ENCODE assay signal across 29 mouse cellular contexts in the genomic region with DNA sequence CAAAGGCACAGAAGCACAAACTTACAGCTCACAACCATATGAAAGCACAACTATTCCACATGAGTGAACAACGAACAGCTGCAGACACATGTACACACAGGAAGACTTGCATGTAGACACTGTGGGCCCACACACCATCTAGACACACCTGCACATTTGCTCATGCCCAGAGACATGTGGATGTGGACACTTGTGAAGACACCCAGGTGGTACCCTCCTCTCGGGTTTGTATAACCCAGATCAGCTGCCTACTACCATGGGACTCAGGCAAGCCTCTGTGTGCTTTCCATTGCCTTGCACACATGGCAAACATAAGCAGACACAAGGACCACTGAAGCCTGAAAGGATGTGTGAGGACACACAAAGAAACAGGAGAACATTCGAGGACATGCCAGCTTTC. TPM values are rescaled to one million over a fixed set of nuclear protein-coding genes. Genes with fewer than 3 reads are reported as not detected.
DNase-seq lines count a peak whose midpoint lies in the region; ATAC-seq and TF ChIP-seq lines count a peak whose summit lies in the region.
"Had no signal": no experiment of that assay in that cellular context is flagged by ENCODE, and none has a peak within 500 bp of the region (broad histone marks: within the 10 kb centered on the region; RNA-seq: fewer than 3 reads in every experiment).

No protein-coding gene starts in this region.

- intact Hi-C loops in heart, postnatal 36 days (cut with DNase I) = no loop called here

- TF ChIP-seq POLR2A in cerebellum, adult 2 months (IDR thresholded peaks at IDR 0.05; ENCODE audit: borderline replicate concordance, insufficient read depth, low read length) = no peak

- no peak for TF ChIP-seq CTCF in cerebellum, adult 2 months (IDR thresholded peaks at IDR 0.05; ENCODE audit: borderline replicate concordance, insufficient read depth, low read depth, low read length)

- peaks cover 49% of the 10 kb centered on the region for H3K4me1 ChIP-seq in cerebellum, adult 2 months (ENCODE audit: control insufficient read depth, insufficient read depth, low read length)
- H3K4me1 ChIP-seq in heart, embryonic 13.5 days = peaks cover 77% of the 10 kb centered on the region
- peaks cover 57% of the 10 kb centered on the region for H3K4me1 ChIP-seq in neural tube, embryonic 13.5 days (replicated peaks)

- H3K4me3 ChIP-seq in cerebellum, adult 2 months (replicated peaks; ENCODE audit: insufficient read depth, low read depth, low read length) = no peak overlapping the region
- no peak overlapping the region for H3K4me3 ChIP-seq in heart, embryonic 13.5 days
- no peak overlapping the region for H3K4me3 ChIP-seq in neural tube, embryonic 13.5 days
- H3K4me3 ChIP-seq: forebrain, embryonic 15.5 days; hindbrain, embryonic 15.5 days; kidney, embryonic 15.5 days; neural tube, embryonic 12.5 days had no signal

- WGBS in cerebellum, adult 2 months = 70% methylated on average over 3 of the region's 3 CpGs
- 78% methylated on average over 3 of the region's 3 CpGs for WGBS in heart, embryonic 13.5 days
- 91% methylated on average over 3 of the region's 3 CpGs for WGBS in neural tube, embryonic 13.5 days

- H3K36me3 ChIP-seq in heart, embryonic 13.5 days = peaks cover 31% of the 10 kb centered on the region
- H3K36me3 ChIP-seq in neural tube, embryonic 13.5 days = peaks cover 30% of the 10 kb centered on the region

- peak overlapping the region; percentile 75 for H3K9ac ChIP-seq in heart, embryonic 13.5 days
- 0 out of 2 replicates have a peak overlapping the region, but pooled peaks have one; percentile 1 for H3K9ac ChIP-seq in neural tube, embryonic 13.5 days
- H3K9ac ChIP-seq: forebrain, embryonic 15.5 days; hindbrain, embryonic 15.5 days; neural tube, embryonic 12.5 days had no signal

- ATAC-seq in cerebellum, adult (ENCODE audit: insufficient number of reproducible peaks, low FRiP score, low TSS enrichment) = no peak
- ATAC-seq in heart, embryonic 13.5 days (ENCODE audit: extremely low read depth, insufficient number of reproducible peaks, low FRiP score, low TSS enrichment) = no peak
- no peak for ATAC-seq in neural tube, embryonic 13.5 days (ENCODE audit: low read depth)
- ATAC-seq: CD4-positive, CD25-positive, alpha-beta regulatory T cell, adult 4 months; forebrain, embryonic 15.5 days; intestine, postnatal 0 days; lung, postnatal 0 days; Patski had no signal

- 0 out of 2 replicates have a peak overlapping the region, but pooled peaks have one; percentile 85 for H3K27ac ChIP-seq in cerebellum, adult 2 months (ENCODE audit: insufficient read depth, low read length)
- peak overlapping the region; percentile 98 for H3K27ac ChIP-seq in heart, embryonic 13.5 days (replicated peaks)
- H3K27ac ChIP-seq in neural tube, embryonic 13.5 days (replicated peaks) = no peak overlapping the region
- H3K27ac ChIP-seq: forebrain, embryonic 15.5 days; hindbrain, embryonic 15.5 days; kidney, embryonic 15.5 days; neural tube, embryonic 12.5 days had no signal

- no peaks in the 10 kb centered on the region for H3K27me3 ChIP-seq in cerebellum, adult 2 months (ENCODE audit: control insufficient read depth, insufficient read depth, low read length)
- H3K27me3 ChIP-seq in heart, embryonic 13.5 days (replicated peaks) = no peaks in the 10 kb centered on the region
- no peaks in the 10 kb centered on the region for H3K27me3 ChIP-seq in neural tube, embryonic 13.5 days
- H3K27me3 ChIP-seq: forebrain, embryonic 15.5 days; hindbrain, embryonic 15.5 days; kidney, embryonic 15.5 days; neural tube, embryonic 12.5 days; Patski had no signal

- H3K4me2 ChIP-seq in heart, embryonic 13.5 days = peak overlapping the region; percentile 65
- no peak overlapping the region for H3K4me2 ChIP-seq in neural tube, embryonic 13.5 days
- H3K4me2 ChIP-seq: forebrain, embryonic 15.5 days; hindbrain, embryonic 15.5 days; kidney, embryonic 15.5 days; midbrain, embryonic 11.5 days; neural tube, embryonic 12.5 days had no signal

- no peak for DNase-seq in cerebellum, adult 2 months
- DNase-seq in heart, postnatal 36 days = no peak
- no peak for DNase-seq in neural tube, embryonic 10.5 days (ENCODE audit: extremely low spot score, low spot score)
- no peak for DNase-seq in cerebellum, adult 11 months
- no peak for DNase-seq in urinary bladder, postnatal 10 days (ENCODE audit: low spot score)
- DNase-seq: adrenal gland, postnatal 10 days; embryo, embryonic 11 days; kidney, postnatal 4 days; liver; spleen, adult 18-20 months had no signal

- H3K9me3 ChIP-seq in heart, embryonic 13.5 days = no peaks in the 10 kb centered on the region
- H3K9me3 ChIP-seq in neural tube, embryonic 13.5 days = no peaks in the 10 kb centered on the region
- H3K9me3 ChIP-seq: forebrain, embryonic 15.5 days; hindbrain, embryonic 15.5 days; kidney, embryonic 15.5 days; neural tube, embryonic 12.5 days had no signal

RNA-seq across cellular contexts. Expression of a gene that starts 3.9 kb away (rescaled TPM):
- polyA plus RNA-seq in cerebellum, adult 2 months (2012; rRNA removed) = 74.0 and 85.3 TPM in 2 replicates
- polyA plus RNA-seq in heart, embryonic 13.5 days (2015; fragmentation: Nextera tagmentation; extraction: Ambion mirVana) = 20.7 and 22.1 TPM in 2 replicates
- total RNA-seq in heart, postnatal 36 days (2021) = 10 to 100 TPM; 19.7 to 21.5 TPM
- 15.3 and 17.0 TPM in 2 replicates for polyA plus RNA-seq in neural tube, embryonic 13.5 days (2015; fragmentation: Nextera tagmentation; extraction: Ambion mirVana)

RNA-seq across cellular contexts. Expression of a gene that starts 13.4 kb away (rescaled TPM):
- polyA plus RNA-seq in cerebellum, adult 2 months (2012; rRNA removed) = not detected in 2 replicates
- not detected in 2 replicates for polyA plus RNA-seq in heart, embryonic 13.5 days (2015; fragmentation: Nextera tagmentation; extraction: Ambion mirVana)
- total RNA-seq in heart, postnatal 36 days (2021) = not detected
- polyA plus RNA-seq in neural tube, embryonic 13.5 days (2015; fragmentation: Nextera tagmentation; extraction: Ambion mirVana) = not detected in 2 replicates
- total RNA-seq: adrenal gland, postnatal 10 days; ES-E14; gastrocnemius, postnatal 4 days; layer of hippocampus, postnatal 14 days; left cerebral cortex, postnatal 14 days; monocyte, adult 5-6 weeks had no signal
- polyA plus RNA-seq: CD4-positive, CD25-positive, alpha-beta regulatory T cell, adult 4 months; embryonic facial prominence, embryonic 14.5 days; forebrain, embryonic 15.5 days; hindbrain, embryonic 15.5 days; intestine, postnatal 0 days; kidney, embryonic 15.5 days; liver, embryonic 16.5 days; lung, postnatal 0 days; midbrain, embryonic 11.5 days; neural tube, embryonic 12.5 days; Patski had no signal

RNA-seq across cellular contexts. Expression of a gene that starts 17.4 kb away (rescaled TPM):
- 96.0 and 99.5 TPM in 2 replicates for polyA plus RNA-seq in cerebellum, adult 2 months (2012; rRNA removed)
- polyA plus RNA-seq in heart, embryonic 13.5 days (2015; fragmentation: Nextera tagmentation; extraction: Ambion mirVana) = 62.3 and 66.2 TPM in 2 replicates
- 10 to 100 TPM; 16.1 to 19.8 TPM for total RNA-seq in heart, postnatal 36 days (2021)
- polyA plus RNA-seq in neural tube, embryonic 13.5 days (2015; fragmentation: Nextera tagmentation; extraction: Ambion mirVana) = 89.1 and 92.0 TPM in 2 replicates

RNA-seq across cellular contexts. Expression of a gene that starts 17.5 kb away (rescaled TPM):
- polyA plus RNA-seq in cerebellum, adult 2 months (2012; rRNA removed) = 96.2 and 104 TPM in 2 replicates
- polyA plus RNA-seq in heart, embryonic 13.5 days (2015; fragmentation: Nextera tagmentation; extraction: Ambion mirVana) = 409 and 412 TPM in 2 replicates
- total RNA-seq in heart, postnatal 36 days (2021) = 10 to 100 TPM; 34.5 to 42.1 TPM
- polyA plus RNA-seq in neural tube, embryonic 13.5 days (2015; fragmentation: Nextera tagmentation; extraction: Ambion mirVana) = 432 and 457 TPM in 2 replicates

RNA-seq across cellular contexts. Expression of a gene that starts 27.1 kb away (rescaled TPM):
- polyA plus RNA-seq in cerebellum, adult 2 months (2012; rRNA removed) = 0.47 TPM in 1 of 2 replicates, not detected in the other
- 1.8 and 2.7 TPM in 2 replicates for polyA plus RNA-seq in heart, embryonic 13.5 days (2015; fragmentation: Nextera tagmentation; extraction: Ambion mirVana)
- total RNA-seq in heart, postnatal 36 days (2021) = not detected
- polyA plus RNA-seq in neural tube, embryonic 13.5 days (2015; fragmentation: Nextera tagmentation; extraction: Ambion mirVana) = 1.2 and 4.8 TPM in 2 replicates
- total RNA-seq: adrenal gland, postnatal 10 days; gastrocnemius, postnatal 4 days; layer of hippocampus, postnatal 14 days; left cerebral cortex, postnatal 14 days; monocyte, adult 5-6 weeks had no signal
- polyA plus RNA-seq: CD4-positive, CD25-positive, alpha-beta regulatory T cell, adult 4 months; liver, embryonic 16.5 days; midbrain, embryonic 11.5 days had no signal
